ENCODE assay signal across 8 mouse cellular contexts in the genomic region with DNA sequence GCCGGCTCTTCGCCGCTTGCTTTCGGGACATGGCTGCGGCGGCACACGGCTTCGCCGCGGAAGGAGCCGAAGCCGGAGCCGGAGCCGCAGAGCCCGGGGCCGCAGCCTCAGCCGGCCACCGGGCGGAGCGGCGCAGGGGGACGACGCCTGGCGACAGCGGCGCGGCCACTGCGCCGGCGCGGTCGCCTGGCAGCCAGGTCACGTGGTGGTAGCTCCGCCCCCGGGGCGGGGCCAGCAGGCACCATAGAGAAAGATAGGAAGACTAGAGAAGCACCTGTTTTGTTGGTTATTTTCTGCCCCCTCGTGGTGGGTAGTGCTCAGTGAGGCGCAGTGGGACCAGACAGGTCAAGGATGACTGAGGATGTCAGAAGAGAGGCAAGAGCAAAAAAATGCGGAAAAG. TPM values are rescaled to one million over a fixed set of nuclear protein-coding genes. Genes with fewer than 3 reads are reported as not detected.
DNase-seq lines count a peak whose midpoint lies in the region; ATAC-seq lines count a peak whose summit lies in the region.

TSS of gene Otud3 (minus strand) at position 149 of the 400 bp plus-strand sequence.

- H3K36me3 ChIP-seq in heart, embryonic 13.5 days = peaks cover 9% of the 10 kb centered on the region; the same call in 1 of the 2 replicates
- H3K36me3 ChIP-seq in liver, embryonic 12.5 days = 0 out of 2 replicates have a peak, but pooled peaks cover 2% of the 10 kb centered on the region
- H3K36me3 ChIP-seq in stomach, embryonic 15.5 days = no peaks in the 10 kb centered on the region

- peak; percentile 86 for ATAC-seq in heart, embryonic 13.5 days (ENCODE audit: extremely low read depth, insufficient number of reproducible peaks, low FRiP score, low TSS enrichment)
- peak; percentile 93 for ATAC-seq in liver, embryonic 12.5 days
- peak; percentile 96 for ATAC-seq in stomach, embryonic 15.5 days (ENCODE audit: insufficient read depth, low FRiP score, low read depth)

- 1% methylated on average over 39 of the region's 39 CpGs for WGBS in heart, embryonic 13.5 days
- under 1% methylated on average over 39 of the region's 39 CpGs for WGBS in liver, embryonic 12.5 days (ENCODE audit: insufficient replicate concordance)
- WGBS in stomach, embryonic 15.5 days = 1% methylated on average over 39 of the region's 39 CpGs

- H3K4me1 ChIP-seq in brown adipose tissue, adult 24 weeks (ENCODE audit: control insufficient read depth, insufficient read depth, insufficient read length, low read length) = peaks cover 3% of the 10 kb centered on the region; the same call in 1 of the 2 replicates
- H3K4me1 ChIP-seq in heart, embryonic 13.5 days = peaks cover 12% of the 10 kb centered on the region
- peaks cover 14% of the 10 kb centered on the region for H3K4me1 ChIP-seq in liver, embryonic 12.5 days
- peaks cover 5% of the 10 kb centered on the region for H3K4me1 ChIP-seq in stomach, embryonic 15.5 days

- H3K4me3 ChIP-seq in brown adipose tissue, adult 24 weeks (ENCODE audit: insufficient read depth, low read depth, low read length) = peak within 1 kb of the TSS; percentile 70
- peak within 1 kb of the TSS; percentile 94 for H3K4me3 ChIP-seq in heart, embryonic 13.5 days
- H3K4me3 ChIP-seq in liver, embryonic 12.5 days = peak within 1 kb of the TSS; percentile 84
- H3K4me3 ChIP-seq in stomach, embryonic 15.5 days (replicated peaks) = peak within 1 kb of the TSS; percentile 80

- peak within 1 kb of the TSS; percentile 99 for H3K4me2 ChIP-seq in heart, embryonic 13.5 days
- peak within 1 kb of the TSS; percentile 98 for H3K4me2 ChIP-seq in liver, embryonic 12.5 days
- peak within 1 kb of the TSS; percentile 92 for H3K4me2 ChIP-seq in stomach, embryonic 15.5 days

- H3K27me3 ChIP-seq in heart, embryonic 13.5 days (replicated peaks) = 0 out of 2 replicates have a peak, but pooled peaks cover 3% of the 10 kb centered on the region
- H3K27me3 ChIP-seq in liver, embryonic 12.5 days (replicated peaks) = no peaks in the 10 kb centered on the region
- no peaks in the 10 kb centered on the region for H3K27me3 ChIP-seq in stomach, embryonic 15.5 days (replicated peaks)

- H3K9me3 ChIP-seq in heart, embryonic 13.5 days = no peaks in the 10 kb centered on the region
- no peaks in the 10 kb centered on the region for H3K9me3 ChIP-seq in liver, embryonic 12.5 days (replicated peaks)
- no peaks in the 10 kb centered on the region for H3K9me3 ChIP-seq in stomach, embryonic 15.5 days

- peak within 1 kb of the TSS; percentile 93 for H3K9ac ChIP-seq in heart, embryonic 13.5 days
- peak within 1 kb of the TSS; percentile 85 for H3K9ac ChIP-seq in liver, embryonic 12.5 days
- peak within 1 kb of the TSS; percentile 63 for H3K9ac ChIP-seq in stomach, embryonic 15.5 days

- no peak within 1 kb of the TSS for H3K27ac ChIP-seq in brown adipose tissue, adult 24 weeks (replicated peaks; ENCODE audit: low read depth, low read length)
- H3K27ac ChIP-seq in heart, embryonic 13.5 days (replicated peaks) = peak within 1 kb of the TSS; percentile 60
- H3K27ac ChIP-seq in liver, embryonic 12.5 days = peak within 1 kb of the TSS; percentile 61; the same call in 1 of the 2 replicates
- peak within 1 kb of the TSS; percentile 64; the same call in 1 of the 2 replicates for H3K27ac ChIP-seq in stomach, embryonic 15.5 days

- DNase-seq in CD4-positive, CD25-positive, alpha-beta regulatory T cell, adult 2 months (ENCODE audit: low read depth, low spot score) = peak; percentile 97
- peak; percentile 40 for DNase-seq in fat pad, adult 2 months (ENCODE audit: extremely low read depth, low read depth, low spot score)
- peak; percentile 97 for DNase-seq in kidney, postnatal 10 days
- DNase-seq in natural killer cell, adult 2 months (ENCODE audit: low spot score in 2 of 2) = peak; percentile 95 to 97

RNA-seq across cellular contexts. Expression of gene Otud3, which starts in this region (rescaled TPM):
- 4.5 and 5.2 TPM in 2 replicates for polyA plus RNA-seq in brown adipose tissue, adult 24 weeks (2012; ENCODE audit: insufficient read depth, insufficient read length, missing spikeins)
- 2.7 and 3.8 TPM in 2 replicates for polyA plus RNA-seq in heart, embryonic 13.5 days (2015; fragmentation: Nextera tagmentation; extraction: Ambion mirVana)
- 2.3 and 2.5 TPM in 2 replicates for polyA plus RNA-seq in liver, embryonic 12.5 days (2016; fragmentation: Nextera tagmentation; extraction: Ambion mirVana)
- polyA plus RNA-seq in stomach, embryonic 15.5 days (2015; fragmentation: Nextera tagmentation; extraction: Ambion mirVana) = 6.8 and 8.1 TPM in 2 replicates

Comparison
In these comparisons a context has a peak if more than half of its experiments do, and no peak if none do; other contexts are left out.
1. DNase-seq: peak in every context shown above with its lines; median percentile 97 in CD4-positive, CD25-positive, alpha-beta regulatory T cell, adult 2 months; 97 in kidney, postnatal 10 days; 96 in natural killer cell, adult 2 months; 40 in fat pad, adult 2 months.